Mouse (Mus musculus): ENCODE results near the gene Rin3.

DNA sequence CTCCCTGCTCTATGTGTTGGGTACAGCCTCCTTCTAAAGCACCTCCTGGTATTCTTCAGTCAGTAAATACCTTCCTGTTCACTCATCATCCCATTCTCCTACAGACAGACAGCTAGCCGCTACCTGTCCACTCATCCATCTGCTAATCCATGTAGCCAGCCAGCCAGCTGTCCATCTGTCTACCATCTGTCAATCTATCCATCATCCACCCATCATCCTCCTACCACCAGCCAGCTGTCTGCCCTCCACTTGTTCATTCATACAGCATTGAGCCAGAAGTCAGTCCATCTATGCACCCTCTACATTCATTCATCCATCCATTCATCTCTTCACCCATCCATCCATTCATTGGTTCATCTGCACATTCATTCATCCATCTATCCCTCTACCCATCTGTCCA is 6.7 kb downstream of the Rin3 start:
- TF ChIP-seq CTCF (IDR thresholded peaks at IDR 0.05; ENCODE audit: extremely low read depth, insufficient read depth, low read length) = no peak
- TF ChIP-seq POLR2A (IDR thresholded peaks at IDR 0.05; ENCODE audit: extremely low read depth, insufficient read depth, low read length) = no peak

Measured in cortical plate, adult 2 months (tissue).